17 mouse cellular contexts compared by ENCODE assay signal in genomic region chr13:112382457-112382856, GRCm38 (mm10).
DNase-seq lines count a peak whose midpoint lies in the region; ATAC-seq and TF ChIP-seq lines count a peak whose summit lies in the region.
"Had no signal": no experiment of that assay in that cellular context is flagged by ENCODE, and none has a peak within 500 bp of the region (broad histone marks: within the 10 kb centered on the region; RNA-seq: fewer than 3 reads in every experiment).

No protein-coding gene starts in this region.

- 0 out of 2 replicates have a peak, but pooled peaks cover 6% of the 10 kb centered on the region for H3K4me1 ChIP-seq in heart, postnatal 0 days (ENCODE audit: control insufficient read depth, insufficient read depth)
- peaks cover 9% of the 10 kb centered on the region; the same call in 1 of the 2 replicates for H3K4me1 ChIP-seq in neural tube, embryonic 15.5 days
- peaks cover 12% of the 10 kb centered on the region for H3K4me1 ChIP-seq in limb, embryonic 12.5 days (replicated peaks)

- H3K9ac ChIP-seq in heart, postnatal 0 days (replicated peaks; ENCODE audit: low read depth, low read length) = no peak overlapping the region
- no peak overlapping the region for H3K9ac ChIP-seq in neural tube, embryonic 15.5 days (replicated peaks)
- no peak overlapping the region for H3K9ac ChIP-seq in limb, embryonic 12.5 days (replicated peaks)
- H3K9ac ChIP-seq: forebrain, postnatal 0 days; hindbrain, embryonic 13.5 days; liver, embryonic 14.5 days; neural tube, embryonic 13.5 days had no signal

- DNase-seq in heart, postnatal 0 days (ENCODE audit: low spot score) = no peak
- no peak for DNase-seq in heart, adult 11 months
- DNase-seq in neural tube, embryonic 10.5 days (ENCODE audit: extremely low spot score, low spot score) = no peak
- DNase-seq in ovary, postnatal 10 days (ENCODE audit: low spot score) = no peak
- DNase-seq: adrenal gland, postnatal 36 days; cerebellum, postnatal 10 days; gastrocnemius, postnatal 10 days; kidney, adult 8-10 months; lung, postnatal 4 days; midbrain, embryonic 14.5 days had no signal

- 62% methylated on average over 4 of the region's 4 CpGs for WGBS in heart, postnatal 0 days
- whole genome bisulfite sequencing in neural tube, embryonic 15.5 days = 64% methylated on average over 4 of the region's 4 CpGs
- WGBS in limb, embryonic 12.5 days = 66% methylated on average over 4 of the region's 4 CpGs

- 0 out of 2 replicates have a peak overlapping the region, but pooled peaks have one; percentile 18 for H3K27ac ChIP-seq in heart, postnatal 0 days (ENCODE audit: low read depth)
- H3K27ac ChIP-seq in neural tube, embryonic 15.5 days (replicated peaks) = 0 out of 2 replicates have a peak overlapping the region, but pooled peaks have one; percentile 9
- peak overlapping the region; percentile 60 for H3K27ac ChIP-seq in limb, embryonic 12.5 days
- H3K27ac ChIP-seq: hindbrain, embryonic 13.5 days; liver, embryonic 14.5 days; neural tube, embryonic 13.5 days had no signal

- H3K36me3 ChIP-seq in heart, postnatal 0 days (replicated peaks; ENCODE audit: control insufficient read depth, insufficient read depth, low read length) = no peaks in the 10 kb centered on the region
- no peaks in the 10 kb centered on the region for H3K36me3 ChIP-seq in neural tube, embryonic 15.5 days
- no peaks in the 10 kb centered on the region for H3K36me3 ChIP-seq in limb, embryonic 12.5 days
- H3K36me3 ChIP-seq: hindbrain, embryonic 13.5 days; neural tube, embryonic 13.5 days had no signal

- no peak overlapping the region for H3K4me2 ChIP-seq in heart, postnatal 0 days (ENCODE audit: low read depth, low read length)
- H3K4me2 ChIP-seq in neural tube, embryonic 15.5 days = no peak overlapping the region
- H3K4me2 ChIP-seq in limb, embryonic 12.5 days = no peak overlapping the region
- H3K4me2 ChIP-seq: hindbrain, embryonic 13.5 days; neural tube, embryonic 13.5 days had no signal

- H3K27me3 ChIP-seq in heart, postnatal 0 days (ENCODE audit: control insufficient read depth, insufficient read depth, low read length) = no peaks in the 10 kb centered on the region
- no peaks in the 10 kb centered on the region for H3K27me3 ChIP-seq in neural tube, embryonic 15.5 days (replicated peaks)
- H3K27me3 ChIP-seq in limb, embryonic 12.5 days = no peaks in the 10 kb centered on the region
- H3K27me3 ChIP-seq: hindbrain, embryonic 13.5 days; neural tube, embryonic 13.5 days had no signal

- H3K4me3 ChIP-seq in heart, postnatal 0 days (ENCODE audit: low read depth, low read length) = no peak overlapping the region
- no peak overlapping the region for H3K4me3 ChIP-seq in neural tube, embryonic 15.5 days (replicated peaks)
- no peak overlapping the region for H3K4me3 ChIP-seq in limb, embryonic 12.5 days (replicated peaks)
- H3K4me3 ChIP-seq: hindbrain, embryonic 13.5 days; neural tube, embryonic 13.5 days had no signal

- no peak for TF ChIP-seq EP300 in heart, postnatal 0 days (IDR thresholded peaks at IDR 0.05; ENCODE audit: low read depth)

- no peak for TF ChIP-seq CTCF in heart, postnatal 0 days (IDR thresholded peaks at IDR 0.05; ENCODE audit: low read depth)

- ATAC-seq in heart, postnatal 0 days (ENCODE audit: insufficient read depth, low read depth) = no peak
- no peak for ATAC-seq in neural tube, embryonic 15.5 days (ENCODE audit: low FRiP score)
- no peak for ATAC-seq in limb, embryonic 12.5 days (ENCODE audit: insufficient number of reproducible peaks, insufficient read depth, low FRiP score, low TSS enrichment, low read depth)
- ATAC-seq in granulocyte monocyte progenitor cell, adult 5-6 weeks (replicated peaks; ENCODE audit: poor library complexity, severe bottlenecking) = no peak
- ATAC-seq: forebrain, postnatal 0 days had no signal

- H3K9me3 ChIP-seq in heart, postnatal 0 days (replicated peaks; ENCODE audit: control insufficient read depth, low read length) = no peaks in the 10 kb centered on the region
- no peaks in the 10 kb centered on the region for H3K9me3 ChIP-seq in neural tube, embryonic 15.5 days (replicated peaks)
- H3K9me3 ChIP-seq in limb, embryonic 12.5 days = no peaks in the 10 kb centered on the region
- H3K9me3 ChIP-seq: hindbrain, embryonic 13.5 days; neural tube, embryonic 13.5 days had no signal

Comparison
In these comparisons a context has a peak if more than half of its experiments do, and no peak if none do; other contexts are left out.
1. H3K27ac ChIP-seq: peak in every context shown above with its lines; median percentile 60 in limb, embryonic 12.5 days; 18 in heart, postnatal 0 days; 9 in neural tube, embryonic 15.5 days.